Mouse (Mus musculus) kidney, embryonic 14.5 days (tissue): ENCODE results near the gene Tex26. TPM values are rescaled to one million over a fixed set of nuclear protein-coding genes. Genes with fewer than 3 reads are reported as not detected.
A peak's percentile ranks its signal among the peaks of the same experiment; 100 is the strongest.

ENCODE experiments used
- ATAC-seq: fragments of 200-750 bp; cut with Nextera tagmentation; 2 replicates; pipeline ENCODE4 v1.8.0; 2017; ENCODE audit warnings: moderate number of reproducible peaks, mild to moderate bottlenecking, moderate TSS enrichment, moderate library complexity; ENCODE audit not compliant: low FRiP score, low TSS enrichment
- H3K27ac ChIP-seq: fragments of 300-500 bp; sonication (generic); 2 replicates; pipeline ENCODE4 v1.5.1; 2014; ENCODE audit warnings: low read depth, mild to moderate bottlenecking, low read length, moderate library complexity, mixed read lengths
- H3K27me3 ChIP-seq: fragments of 300-500 bp; sonication (generic); 2 replicates; pipeline ENCODE4 v1.6.1; 2014; ENCODE audit warnings: mild to moderate bottlenecking, low read length; ENCODE audit not compliant: control insufficient read depth, insufficient read depth
- H3K36me3 ChIP-seq: fragments of 300-500 bp; sonication (generic); 2 replicates; pipeline ENCODE4 v1.6.1; 2014; ENCODE audit warnings: low read length, mixed read lengths; ENCODE audit not compliant: control insufficient read depth, insufficient read depth
- H3K4me1 ChIP-seq: fragments of 300-500 bp; sonication (generic); 2 replicates; pipeline ENCODE4 v1.6.1; 2014; ENCODE audit warnings: low read length, mixed read lengths; ENCODE audit not compliant: control insufficient read depth, insufficient read depth
- H3K4me2 ChIP-seq: fragments of 300-500 bp; sonication (generic); replicated peaks from 2 replicates; pipeline ENCODE4 v1.6.1; 2014; ENCODE audit warnings: low read depth, mild to moderate bottlenecking, low read length
- H3K4me3 ChIP-seq: fragments of 300-500 bp; sonication (generic); 2 replicates; pipeline ENCODE4 v1.5.1; 2014; ENCODE audit warnings: mild to moderate bottlenecking, low read length
- H3K9ac ChIP-seq: fragments of 300-500 bp; sonication (generic); 2 replicates; pipeline ENCODE4 v1.6.1; 2014; ENCODE audit warnings: low read depth, mild to moderate bottlenecking, low read length, moderate library complexity
- H3K9me3 ChIP-seq: fragments of 300-500 bp; sonication (generic); 2 replicates; pipeline ENCODE4 v1.6.1; 2016; ENCODE audit warnings: low read length; ENCODE audit not compliant: control insufficient read depth
- WGBS: fragments of 180-500 bp; shearing (Covaris S2); extraction: QIAGEN DNeasy Blood & Tissue Kit; methylation state at CpG from one replicate; pipeline ENCODE4 v1.1.7; 2014; 5-methylcytosine and 5-hydroxymethylcytosine counted together
- polyA plus RNA-seq: library from polyadenylated mRNA; unstranded; fragments of >200 nt; fragmentation: Nextera tagmentation; extraction: Ambion mirVana; gene quantifications from 2 replicates; pipeline ENCODE4 v1.2.1, GENCODE M21; 2014

Tex26 gene
- polyA plus RNA-seq: 0.19 and 0.26 TPM in 2 replicates

GRCm38 (mm10) chr5:149439531-149440179, at the start of gene Tex26:
Gene Tex26 (plus strand): TSS chr5:149439660.
- peak within 1 kb of the TSS; percentile 45 for H3K4me3 ChIP-seq
- H3K27ac ChIP-seq: peak within 1 kb of the TSS; percentile 57; the same call in 1 of the 2 replicates
- no peaks in the 10 kb centered on the region for H3K36me3 ChIP-seq
- peak within 1 kb of the TSS; percentile 82 for H3K4me2 ChIP-seq
- no peaks in the 10 kb centered on the region for H3K9me3 ChIP-seq
- under 1% methylated on average over 25 of the region's 25 CpGs for WGBS
- H3K9ac ChIP-seq: peak within 1 kb of the TSS; percentile 52
- peak; percentile 85 for ATAC-seq
- no peaks in the 10 kb centered on the region for H3K27me3 ChIP-seq
- peaks cover 5% of the 10 kb centered on the region; the same call in 1 of the 2 replicates for H3K4me1 ChIP-seq

DNA sequence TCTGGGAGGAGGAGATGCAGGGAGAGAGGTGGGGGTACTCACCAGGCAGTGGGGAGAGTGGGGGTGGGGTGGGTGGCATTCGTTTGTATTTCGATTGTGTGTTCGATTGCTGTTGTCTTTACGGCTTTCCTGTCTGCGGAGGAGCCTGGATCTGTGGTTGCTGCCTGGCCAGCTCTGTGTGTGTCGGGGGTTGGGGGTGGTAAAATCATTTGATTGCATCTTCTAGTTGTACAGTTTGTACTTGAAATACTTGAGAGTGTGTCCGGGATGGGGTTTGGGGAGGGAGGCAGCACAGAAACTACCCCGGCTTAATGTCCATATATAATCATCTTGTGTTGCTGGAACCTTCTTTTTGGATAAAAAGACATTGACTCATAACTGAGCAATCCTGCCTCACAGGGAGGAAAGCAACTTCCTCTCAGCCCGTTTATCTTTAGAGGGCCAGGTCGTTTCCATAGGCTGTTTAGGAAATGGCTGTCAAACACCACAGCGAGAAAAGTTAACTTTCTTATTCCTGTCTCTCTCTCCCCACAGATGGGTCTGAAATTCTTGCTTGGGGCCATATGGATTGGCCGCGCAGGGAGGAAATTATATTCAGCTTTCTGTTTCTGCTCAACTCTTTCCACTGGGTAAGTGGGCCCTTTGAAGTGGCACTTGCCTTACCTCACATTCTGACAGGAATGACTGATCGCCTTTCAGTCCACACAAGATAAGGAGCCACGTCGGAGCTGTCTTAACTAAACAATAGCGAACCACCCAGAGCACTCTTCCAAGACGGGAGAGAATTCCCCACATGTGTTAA, 47.7 kb upstream of the Tex26 start:
- H3K4me2 ChIP-seq: no peak overlapping the region
- H3K9me3 ChIP-seq: no peaks in the 10 kb centered on the region
- ATAC-seq: no peak; the same call in 1 of the 2 replicates
- H3K4me1 ChIP-seq: 0 out of 2 replicates have a peak, but pooled peaks cover 5% of the 10 kb centered on the region
- no peak overlapping the region for H3K9ac ChIP-seq
- H3K4me3 ChIP-seq: no peak overlapping the region
- 35% methylated on average over 18 of the region's 18 CpGs for WGBS
- H3K36me3 ChIP-seq: no peaks in the 10 kb centered on the region
- no peaks in the 10 kb centered on the region for H3K27me3 ChIP-seq
- H3K27ac ChIP-seq: no peak overlapping the region

DNA sequence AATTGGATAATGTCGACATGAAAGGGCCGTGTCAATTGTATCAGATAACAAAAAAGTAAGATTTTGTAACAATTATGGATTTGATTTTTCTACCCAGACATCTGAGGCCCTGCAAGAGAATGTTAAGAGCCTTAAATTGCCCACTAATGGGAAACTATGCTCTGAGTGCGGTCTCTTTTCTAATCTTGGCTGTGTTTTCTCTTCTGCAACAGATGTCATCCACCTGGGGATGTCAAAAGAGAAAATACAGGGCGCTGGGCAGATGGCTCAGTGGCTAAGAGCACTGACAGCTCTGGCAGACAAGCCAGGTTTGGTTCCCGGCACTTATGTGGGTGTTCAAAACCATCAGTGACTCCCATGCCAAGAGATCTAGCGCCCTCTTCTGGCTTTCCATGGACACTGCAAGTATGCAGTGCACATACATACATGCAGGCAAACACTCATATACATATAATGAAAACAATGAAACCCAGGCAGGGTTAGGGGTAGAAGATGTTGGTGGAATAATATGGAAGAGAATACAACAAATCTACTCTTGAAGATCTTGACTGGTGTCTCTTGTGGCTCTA, 47.0 kb upstream of the Tex26 start:
- Histone ChIP-seq H3K4me1 (0 out of 2 replicates have a peak, but pooled peaks cover 5% of the 10 kb centered on the region), H3K27ac (no peak overlapping the region; the same call in 1 of the 2 replicates), H3K9ac (no peak overlapping the region), H3K9me3 (no peaks in the 10 kb centered on the region), H3K36me3 (no peaks in the 10 kb centered on the region), H3K4me2 (no peak overlapping the region), H3K27me3 (no peaks in the 10 kb centered on the region), H3K4me3 (no peak overlapping the region)
- WGBS: 73% methylated on average over 6 of the region's 6 CpGs
- ATAC-seq: no peak

GRCm38 (mm10) chr5:149401446-149401975, 37.9 kb upstream of the Tex26 start:
- Histone ChIP-seq H3K36me3 (no peaks in the 10 kb centered on the region), H3K4me1 (no peaks in the 10 kb centered on the region), H3K4me3 (no peak overlapping the region), H3K27me3 (no peaks in the 10 kb centered on the region), H3K4me2 (no peak overlapping the region), H3K9ac (no peak overlapping the region), H3K9me3 (peaks cover 4% of the 10 kb centered on the region; the same call in 1 of the 2 replicates), H3K27ac (no peak overlapping the region)
- WGBS: 84% methylated on average over 7 of the region's 7 CpGs
- no peak for ATAC-seq

DNA sequence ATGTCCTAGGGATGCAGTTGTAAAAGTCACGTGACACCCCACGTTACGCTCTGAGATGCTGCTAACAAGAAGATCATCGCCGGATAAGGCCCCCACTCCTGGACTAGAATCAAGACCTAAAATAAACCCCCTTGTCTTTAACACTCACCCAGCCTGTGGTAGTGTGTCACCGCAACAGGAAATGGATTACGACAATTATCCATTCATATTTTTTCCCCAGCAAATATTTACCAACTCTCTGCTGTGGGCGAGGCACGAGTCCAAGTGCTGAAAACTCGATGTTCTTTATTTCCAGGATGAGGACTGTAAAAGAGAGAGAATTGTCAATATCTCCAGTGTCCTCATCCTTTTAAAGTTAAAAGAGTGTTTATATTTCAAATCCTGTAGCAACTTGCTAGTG, 37.4 kb upstream of the Tex26 start:
- H3K4me1 ChIP-seq: no peaks in the 10 kb centered on the region
- H3K36me3 ChIP-seq: no peaks in the 10 kb centered on the region
- no peak overlapping the region for H3K9ac ChIP-seq
- no peak overlapping the region for H3K4me2 ChIP-seq
- H3K9me3 ChIP-seq: peaks cover 4% of the 10 kb centered on the region; the same call in 1 of the 2 replicates
- no peaks in the 10 kb centered on the region for H3K27me3 ChIP-seq
- H3K4me3 ChIP-seq: no peak overlapping the region
- WGBS: 89% methylated on average over 10 of the region's 10 CpGs
- H3K27ac ChIP-seq: no peak overlapping the region
- no peak for ATAC-seq

DNA sequence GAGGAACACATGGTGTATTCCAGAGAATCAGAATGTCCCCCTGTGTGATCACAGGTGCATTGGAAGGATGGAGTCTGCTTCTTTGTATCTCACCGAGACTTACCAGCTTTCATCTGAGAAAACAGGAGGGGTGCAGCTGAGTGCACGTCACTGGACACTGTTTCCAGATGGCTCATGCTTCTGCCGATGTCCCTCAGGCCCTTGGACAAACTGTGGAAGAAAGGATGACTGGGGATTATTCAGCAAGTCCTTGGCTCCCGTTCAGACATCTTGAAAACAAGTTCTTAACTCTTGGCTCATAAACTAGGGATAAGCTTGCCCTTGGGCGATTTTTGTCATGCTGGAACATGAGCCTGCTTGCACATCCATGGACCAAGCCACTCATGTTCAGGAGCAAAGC, 36.1 kb upstream of the Tex26 start:
- 66% methylated on average over 5 of the region's 5 CpGs for WGBS

GRCm38 (mm10) chr5:149404710-149405109, 34.8 kb upstream of the Tex26 start:
- no peak overlapping the region for H3K27ac ChIP-seq
- no peaks in the 10 kb centered on the region for H3K36me3 ChIP-seq
- H3K9ac ChIP-seq: no peak overlapping the region
- no peaks in the 10 kb centered on the region for H3K4me1 ChIP-seq
- no peak overlapping the region for H3K4me2 ChIP-seq
- H3K9me3 ChIP-seq: peaks cover 7% of the 10 kb centered on the region; the same call in 1 of the 2 replicates
- WGBS: 81% methylated on average over 5 of the region's 5 CpGs
- no peaks in the 10 kb centered on the region for H3K27me3 ChIP-seq
- H3K4me3 ChIP-seq: no peak overlapping the region
- ATAC-seq: no peak

More for the DNA sequence above, 36.1 kb upstream of the Tex26 start:
- no peaks in the 10 kb centered on the region for H3K36me3 ChIP-seq
- H3K27me3 ChIP-seq: no peaks in the 10 kb centered on the region
- H3K4me2 ChIP-seq: no peak overlapping the region
- H3K4me3 ChIP-seq: no peak overlapping the region
- H3K9me3 ChIP-seq: peaks cover 7% of the 10 kb centered on the region; the same call in 1 of the 2 replicates
- no peak overlapping the region for H3K9ac ChIP-seq
- no peak for ATAC-seq
- H3K27ac ChIP-seq: no peak overlapping the region
- no peaks in the 10 kb centered on the region for H3K4me1 ChIP-seq

GRCm38 (mm10) chr5:149406791-149407276, 32.6 kb upstream of the Tex26 start:
- WGBS: 91% methylated on average over 8 of the region's 8 CpGs
- Histone ChIP-seq H3K9me3 (peaks cover 7% of the 10 kb centered on the region; the same call in 1 of the 2 replicates), H3K27ac (no peak overlapping the region), H3K4me2 (no peak overlapping the region), H3K9ac (no peak overlapping the region), H3K36me3 (no peaks in the 10 kb centered on the region), H3K4me3 (no peak overlapping the region), H3K4me1 (peaks cover 8% of the 10 kb centered on the region; the same call in 1 of the 2 replicates), H3K27me3 (peaks cover 10% of the 10 kb centered on the region; the same call in 1 of the 2 replicates)
- no peak for ATAC-seq
